Mouse (Mus musculus): ENCODE measurements around the gene 1700025B11Rik.
"Not testable (repeated sequence)": the region's sequence is repeated elsewhere in the genome, so short reads cannot be mapped to it uniquely, and the experiment has no call there.

Gene 1700025B11Rik

GRCm38 (mm10) chr15:77561792-77562191 is at the start of gene 1700025B11Rik:
Gene 1700025B11Rik (minus strand): TSS chr15:77561892.
- no peak for DNase-seq (ENCODE audit: inconsistent ontology term)

GRCm38 (mm10) chr15:77606069-77606468 is 44.4 kb upstream of the 1700025B11Rik start:
- no peak for DNase-seq (ENCODE audit: inconsistent ontology term)

GRCm38 (mm10) chr15:77598958-77599357 is 37.3 kb upstream of the 1700025B11Rik start, which contains the start of gene Gm36245:
Gene Gm36245 (plus strand): TSS chr15:77599258.
- no peak for DNase-seq (ENCODE audit: inconsistent ontology term)

- DNase-seq (ENCODE audit: inconsistent ontology term): no peak
Measured at GRCm38 (mm10) chr15:77598429-77598828, 36.7 kb upstream of the 1700025B11Rik start.

GRCm38 (mm10) chr15:77595961-77596360 is 34.3 kb upstream of the 1700025B11Rik start, which contains the start of gene Apol10b:
Gene Apol10b (minus strand): TSS chr15:77596125.
- DNase-seq (ENCODE audit: inconsistent ontology term): no peak

GRCm38 (mm10) chr15:77593557-77593956 is 31.9 kb upstream of the 1700025B11Rik start:
- no peak for DNase-seq (ENCODE audit: inconsistent ontology term)

- DNase-seq (ENCODE audit: inconsistent ontology term): no peak
Measured at GRCm38 (mm10) chr15:77590881-77591280, 29.2 kb upstream of the 1700025B11Rik start.

- no peak for DNase-seq (ENCODE audit: inconsistent ontology term)
Measured at GRCm38 (mm10) chr15:77588981-77589380, 27.3 kb upstream of the 1700025B11Rik start.

GRCm38 (mm10) chr15:77587026-77587425 is 25.3 kb upstream of the 1700025B11Rik start:
- DNase-seq (ENCODE audit: inconsistent ontology term): peak; percentile 31

GRCm38 (mm10) chr15:77581681-77582080 is 20.0 kb upstream of the 1700025B11Rik start:
- no peak for DNase-seq (ENCODE audit: inconsistent ontology term)

GRCm38 (mm10) chr15:77579311-77579710 is 17.6 kb upstream of the 1700025B11Rik start:
- no peak for DNase-seq (ENCODE audit: inconsistent ontology term)

GRCm38 (mm10) chr15:77578801-77579200 is 17.1 kb upstream of the 1700025B11Rik start:
- DNase-seq (ENCODE audit: inconsistent ontology term): no peak

GRCm38 (mm10) chr15:77563219-77563618 is 1.5 kb upstream of the 1700025B11Rik start:
- DNase-seq (ENCODE audit: inconsistent ontology term): no peak

GRCm38 (mm10) chr15:77539221-77539620 is 22.5 kb downstream of the 1700025B11Rik start:
- DNase-seq (ENCODE audit: inconsistent ontology term): not testable (repeated sequence)

- DNase-seq (ENCODE audit: inconsistent ontology term): no peak
Measured at GRCm38 (mm10) chr15:77533216-77533615, 28.5 kb downstream of the 1700025B11Rik start, which contains the start of gene Apol7c. Gene Apol7c (minus strand): TSS chr15:77533316.

GRCm38 (mm10) chr15:77523186-77523843 is 38.4 kb downstream of the 1700025B11Rik start:
- DNase-seq (ENCODE audit: inconsistent ontology term): peak; percentile 20

- DNase-seq (ENCODE audit: inconsistent ontology term): not testable (repeated sequence)
Measured at GRCm38 (mm10) chr15:77520596-77520995, 41.1 kb downstream of the 1700025B11Rik start.
